Mouse (Mus musculus) stomach, embryonic 16.5 days (tissue): ENCODE measurements around the gene Birc6. TPM values are rescaled to one million over a fixed set of nuclear protein-coding genes. Genes with fewer than 3 reads are reported as not detected.

Experiments
- ATAC-seq: fragments of 200-750 bp; cut with Nextera tagmentation; 2 replicates; pipeline ENCODE4 v1.8.0; 2017; ENCODE audit warnings: moderate number of reproducible peaks, moderate TSS enrichment; ENCODE audit not compliant: insufficient read depth, low FRiP score
- H3K27ac ChIP-seq: fragments of 300-500 bp; sonication (generic); 2 replicates; pipeline ENCODE4 v1.5.1; 2014; ENCODE audit warnings: low read length
- H3K27me3 ChIP-seq: fragments of 300-500 bp; sonication (generic); 2 replicates; pipeline ENCODE4 v1.6.1; 2014; ENCODE audit warnings: low read length, control low read depth, mixed read lengths; ENCODE audit not compliant: control insufficient read depth, insufficient read depth
- H3K36me3 ChIP-seq: fragments of 300-500 bp; sonication (generic); 2 replicates; pipeline ENCODE4 v1.6.1; 2014; ENCODE audit warnings: low read length; ENCODE audit not compliant: control insufficient read depth, insufficient read depth
- H3K4me1 ChIP-seq: fragments of 300-500 bp; sonication (generic); 2 replicates; pipeline ENCODE4 v1.6.1; 2014; ENCODE audit warnings: low read length, control low read depth, mixed read lengths; ENCODE audit not compliant: control insufficient read depth, insufficient read depth
- H3K4me2 ChIP-seq: fragments of 300-500 bp; sonication (generic); 2 replicates; pipeline ENCODE4 v1.6.1; 2014; ENCODE audit warnings: low read depth, low read length, mixed read lengths
- H3K4me3 ChIP-seq: fragments of 300-500 bp; sonication (generic); replicated peaks from 2 replicates; pipeline ENCODE4 v1.5.1; 2014; ENCODE audit warnings: mild to moderate bottlenecking, low read length
- H3K9ac ChIP-seq: fragments of 300-500 bp; sonication (generic); 2 replicates; pipeline ENCODE4 v1.6.1; 2014; ENCODE audit warnings: low read length
- H3K9me3 ChIP-seq: fragments of 300-500 bp; sonication (generic); replicated peaks from 2 replicates; pipeline ENCODE4 v1.6.1; 2016; ENCODE audit warnings: low read length, control low read depth; ENCODE audit not compliant: control insufficient read depth
- WGBS: fragments of 180-500 bp; shearing (Covaris S2); extraction: QIAGEN DNeasy Blood & Tissue Kit; methylation state at CpG from one replicate; pipeline ENCODE4 v1.1.7; 2014; 5-methylcytosine and 5-hydroxymethylcytosine counted together
- polyA plus RNA-seq: library from polyadenylated mRNA; unstranded; fragments of >200 nt; fragmentation: Nextera tagmentation; extraction: Ambion mirVana; gene quantifications from 2 replicates; pipeline ENCODE4 v1.2.1, GENCODE M21; 2015

Gene Birc6
- polyA plus RNA-seq, 1 experiment from 2014 or later: 90.2 TPM

DNA sequence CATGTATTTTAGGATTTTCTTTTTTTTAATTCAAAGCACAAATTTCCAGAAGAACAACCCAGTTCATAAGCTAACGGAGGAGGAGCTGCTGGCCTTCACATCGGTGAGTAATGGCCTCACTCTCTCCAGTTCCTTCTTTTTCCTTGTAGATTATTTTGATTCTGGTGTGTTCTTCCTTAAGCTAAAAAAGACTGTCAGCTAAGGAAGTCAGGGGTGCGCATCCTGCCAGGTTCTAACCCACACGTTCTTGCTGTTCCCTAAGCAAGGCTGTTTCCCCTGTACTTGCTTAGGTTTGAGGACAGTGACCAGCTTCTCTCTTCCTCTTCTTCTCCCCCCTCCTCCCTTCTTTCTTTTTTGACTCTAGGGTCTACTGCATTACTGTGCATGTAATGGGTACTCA, 222.9 kb downstream of the Birc6 start:
- no peaks in the 10 kb centered on the region for H3K27me3 ChIP-seq
- no peaks in the 10 kb centered on the region; the same call in 1 of the 2 replicates for H3K4me1 ChIP-seq
- no peak overlapping the region for H3K4me3 ChIP-seq
- no peak overlapping the region for H3K27ac ChIP-seq
- no peak overlapping the region for H3K9ac ChIP-seq
- H3K4me2 ChIP-seq: no peak overlapping the region
- H3K36me3 ChIP-seq: no peaks in the 10 kb centered on the region
- 83% methylated on average over 4 of the region's 4 CpGs for WGBS
- no peak for ATAC-seq
- no peaks in the 10 kb centered on the region for H3K9me3 ChIP-seq

Other genes starting within 250 kb of the Birc6 start
- gene Memo1, start 232.8 kb upstream of the Birc6 start, polyA plus RNA-seq: 82.7 and 87.5 TPM in 2 replicates
- 207 and 212 TPM in 2 replicates for gene Dpy30, start 204.4 kb upstream of the Birc6 start, polyA plus RNA-seq
- 11.3 and 11.7 TPM in 2 replicates for gene Spast, start 189.3 kb upstream of the Birc6 start, polyA plus RNA-seq
- gene Slc30a6, start 132.7 kb upstream of the Birc6 start, polyA plus RNA-seq: 37.7 and 42.5 TPM in 2 replicates
- 3.2 and 3.8 TPM in 2 replicates for gene Nlrc4, start 69.2 kb upstream of the Birc6 start, polyA plus RNA-seq
- gene Yipf4, start 38.8 kb upstream of the Birc6 start, polyA plus RNA-seq: 57.0 and 62.3 TPM in 2 replicates
- 19.7 and 20.4 TPM in 2 replicates for gene Ttc27, start 189.4 kb downstream of the Birc6 start, polyA plus RNA-seq